Mouse (Mus musculus): ENCODE measurements at regions not wholly inside any gene's neighbourhood (a gene's known extent, or its start where the extent isn't known, plus 50 kb on each side); places are given as distances from the start of the nearest gene placed in this dataset.
"Not testable (repeated sequence)": the region's sequence is repeated elsewhere in the genome, so short reads cannot be mapped to it uniquely, and the experiment has no call there.

DNA sequence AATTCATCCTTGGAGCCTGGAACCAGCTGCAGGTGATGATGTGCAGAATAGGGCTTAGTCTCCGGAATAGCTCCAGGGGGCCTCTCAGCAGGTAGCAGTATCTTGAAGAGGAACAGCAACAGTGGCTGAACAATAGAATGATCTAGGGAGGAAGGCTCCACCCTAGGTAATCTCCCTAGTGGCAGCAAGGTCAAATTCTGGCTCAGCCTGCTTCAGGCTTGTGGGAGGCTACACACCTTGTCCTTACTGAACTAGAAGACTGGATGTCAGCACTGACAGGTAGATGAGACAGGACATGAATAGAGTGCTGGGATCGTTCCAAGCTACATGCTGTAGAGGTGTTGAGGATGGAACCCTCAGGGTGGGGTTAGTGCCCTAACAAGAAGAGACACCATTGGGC lies 80.8 kb upstream of the Pdk4 start:
- not testable (repeated sequence) for H3K36me3 ChIP-seq (ENCODE audit: control insufficient read depth, insufficient read depth, low read length); H3K4me2 ChIP-seq (ENCODE audit: low read length); H3K4me3 ChIP-seq (ENCODE audit: low read depth, low read length); ATAC-seq; H3K27ac ChIP-seq (ENCODE audit: low read length); H3K9me3 ChIP-seq (replicated peaks; ENCODE audit: control insufficient read depth, low read length, poor library complexity, severe bottlenecking); H3K27me3 ChIP-seq (ENCODE audit: control insufficient read depth, insufficient read depth, low read depth, low read length); H3K9ac ChIP-seq (ENCODE audit: low read depth, low read length); H3K4me1 ChIP-seq (ENCODE audit: control insufficient read depth, insufficient read depth, low read length)
- WGBS = 89% methylated on average over 2 of the region's 2 CpGs

DNA sequence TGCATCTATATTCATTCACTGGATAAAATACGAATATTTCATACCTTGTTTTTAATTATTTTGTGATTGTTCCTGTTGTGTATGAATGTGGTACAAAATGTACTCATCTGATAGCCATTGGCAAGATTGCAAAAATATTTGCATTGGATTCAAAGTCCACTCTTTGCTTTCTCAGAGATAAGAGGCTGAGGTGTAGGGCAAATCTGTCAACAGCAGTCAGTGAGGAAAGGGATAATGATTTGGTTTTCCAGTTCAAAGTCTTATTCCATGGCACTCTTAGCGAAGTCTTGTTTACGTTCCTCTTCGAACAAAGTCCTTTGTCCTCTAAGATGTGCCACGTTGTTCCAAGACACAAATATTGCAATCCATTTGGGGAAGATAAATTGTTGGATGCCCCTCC lies 70.5 kb upstream of the Pdk4 start:
- no peaks in the 10 kb centered on the region for H3K27me3 ChIP-seq (ENCODE audit: control insufficient read depth, insufficient read depth, low read depth, low read length)
- 81% methylated on average over 5 of the region's 5 CpGs for WGBS
- H3K27ac ChIP-seq (ENCODE audit: low read length) = no peak overlapping the region
- no peaks in the 10 kb centered on the region for H3K4me1 ChIP-seq (ENCODE audit: control insufficient read depth, insufficient read depth, low read length)
- no peaks in the 10 kb centered on the region for H3K9me3 ChIP-seq (replicated peaks; ENCODE audit: control insufficient read depth, low read length, poor library complexity, severe bottlenecking)
- H3K4me2 ChIP-seq (ENCODE audit: low read length) = no peak overlapping the region
- H3K9ac ChIP-seq (ENCODE audit: low read depth, low read length) = no peak overlapping the region
- no peak overlapping the region for H3K4me3 ChIP-seq (ENCODE audit: low read depth, low read length)
- no peaks in the 10 kb centered on the region for H3K36me3 ChIP-seq (ENCODE audit: control insufficient read depth, insufficient read depth, low read length)
- no peak for ATAC-seq

DNA sequence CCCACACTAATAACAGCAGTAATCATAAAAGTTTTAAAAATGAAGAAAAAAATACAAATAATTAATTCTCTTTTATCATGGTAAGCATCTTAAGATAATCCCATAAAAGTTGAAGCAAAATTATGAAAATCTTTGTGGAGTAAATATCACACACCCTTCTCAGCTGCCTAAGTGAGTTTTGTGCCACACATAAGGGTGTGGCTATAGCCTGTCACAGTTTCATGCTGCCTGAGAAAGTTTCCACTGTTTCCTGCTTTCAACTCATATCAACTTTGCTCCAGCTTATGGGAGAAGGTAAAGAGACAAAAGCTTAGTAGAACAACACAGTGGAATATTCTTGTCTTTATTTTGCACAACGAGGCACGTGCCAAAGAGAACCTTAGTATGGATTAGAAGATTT lies 68.9 kb upstream of the Pdk4 start:
- no peak for ATAC-seq
- Histone ChIP-seq H3K4me1 (ENCODE audit: control insufficient read depth, insufficient read depth, low read length) (no peaks in the 10 kb centered on the region), H3K4me2 (ENCODE audit: low read length) (no peak overlapping the region), H3K36me3 (ENCODE audit: control insufficient read depth, insufficient read depth, low read length) (no peaks in the 10 kb centered on the region), H3K27ac (ENCODE audit: low read length) (no peak overlapping the region), H3K9ac (ENCODE audit: low read depth, low read length) (no peak overlapping the region), H3K4me3 (ENCODE audit: low read depth, low read length) (no peak overlapping the region), H3K27me3 (ENCODE audit: control insufficient read depth, insufficient read depth, low read depth, low read length) (no peaks in the 10 kb centered on the region), H3K9me3 (replicated peaks; ENCODE audit: control insufficient read depth, low read length, poor library complexity, severe bottlenecking) (no peaks in the 10 kb centered on the region)
- WGBS = 82% methylated on average over 2 of the region's 2 CpGs

DNA sequence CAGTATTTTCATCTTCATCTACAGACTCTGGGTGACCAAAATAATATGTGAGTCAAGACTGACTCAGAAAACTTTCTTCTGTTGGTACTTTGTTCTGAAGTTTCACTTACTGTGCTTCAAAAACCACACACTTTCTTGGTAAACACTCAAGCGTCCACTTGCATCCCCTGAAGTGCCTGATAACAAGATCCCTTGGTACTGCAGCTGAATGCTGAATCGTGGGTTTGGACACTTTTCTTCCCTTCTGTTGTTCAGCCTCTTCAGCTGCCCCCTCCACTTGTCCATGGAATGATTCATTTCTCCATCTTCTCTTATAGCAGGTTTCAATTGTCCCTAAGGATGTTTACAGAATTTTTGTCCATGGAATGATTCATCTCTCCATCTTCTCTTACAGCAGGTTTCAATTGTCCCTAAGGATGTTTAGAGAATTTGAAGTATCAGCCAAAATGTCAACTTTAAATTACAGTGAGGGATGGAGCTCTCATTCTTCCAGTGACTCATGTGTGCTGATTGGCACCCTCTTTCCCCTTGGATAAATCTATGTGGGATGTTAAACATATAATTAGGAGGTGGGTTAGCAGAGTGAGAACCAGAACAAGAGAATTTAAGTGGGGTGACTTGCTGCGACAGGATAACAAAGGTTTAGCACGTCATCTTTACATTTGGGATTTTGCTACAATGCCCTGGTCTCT lies 57.7 kb upstream of the Pdk4 start:
- no peak overlapping the region for H3K9ac ChIP-seq (ENCODE audit: low read depth, low read length)
- ATAC-seq = no peak
- no peak overlapping the region for H3K4me3 ChIP-seq (ENCODE audit: low read depth, low read length)
- no peaks in the 10 kb centered on the region for H3K36me3 ChIP-seq (ENCODE audit: control insufficient read depth, insufficient read depth, low read length)
- WGBS = 61% methylated on average over 4 of the region's 4 CpGs
- H3K27me3 ChIP-seq (ENCODE audit: control insufficient read depth, insufficient read depth, low read depth, low read length) = no peaks in the 10 kb centered on the region
- no peaks in the 10 kb centered on the region for H3K4me1 ChIP-seq (ENCODE audit: control insufficient read depth, insufficient read depth, low read length)
- H3K9me3 ChIP-seq (replicated peaks; ENCODE audit: control insufficient read depth, low read length, poor library complexity, severe bottlenecking) = no peaks in the 10 kb centered on the region
- H3K27ac ChIP-seq (ENCODE audit: low read length) = no peak overlapping the region
- H3K4me2 ChIP-seq (ENCODE audit: low read length) = no peak overlapping the region

DNA sequence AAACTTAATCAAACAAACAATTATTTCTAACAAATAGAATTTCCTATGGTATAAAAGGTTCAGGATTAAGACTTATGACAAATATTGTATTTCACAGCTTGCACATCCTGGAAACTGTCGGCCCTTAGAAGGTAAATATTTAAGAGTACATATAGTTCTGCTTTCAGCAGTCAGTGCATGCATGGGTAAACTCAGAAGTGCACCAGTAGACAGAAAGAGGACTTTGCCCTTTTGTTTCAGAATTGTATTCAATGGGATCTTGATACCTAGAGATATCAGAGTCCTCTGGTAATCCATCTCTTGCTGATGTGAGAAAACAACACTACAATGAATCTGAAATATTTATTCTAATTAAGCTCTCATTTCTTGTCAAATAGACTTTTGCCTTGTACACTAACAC lies 54.0 kb upstream of the Pdk4 start:
- no peak overlapping the region for H3K4me2 ChIP-seq (ENCODE audit: low read length)

More for the DNA sequence above, 54.0 kb upstream of the Pdk4 start:
- H3K9ac ChIP-seq (ENCODE audit: low read depth, low read length) = no peak overlapping the region
- WGBS = 84% methylated on average over 1 of the region's 1 CpGs
- H3K4me1 ChIP-seq (ENCODE audit: control insufficient read depth, insufficient read depth, low read length) = no peaks in the 10 kb centered on the region
- H3K27me3 ChIP-seq (ENCODE audit: control insufficient read depth, insufficient read depth, low read depth, low read length) = no peaks in the 10 kb centered on the region
- ATAC-seq = no peak
- H3K4me3 ChIP-seq (ENCODE audit: low read depth, low read length) = no peak overlapping the region
- no peak overlapping the region for H3K27ac ChIP-seq (ENCODE audit: low read length)
- no peaks in the 10 kb centered on the region for H3K9me3 ChIP-seq (replicated peaks; ENCODE audit: control insufficient read depth, low read length, poor library complexity, severe bottlenecking)
- no peaks in the 10 kb centered on the region for H3K36me3 ChIP-seq (ENCODE audit: control insufficient read depth, insufficient read depth, low read length)

Measured in midbrain, embryonic 16.5 days (tissue).